Mouse (Mus musculus): ENCODE data around the gene Nckap5l. TPM values are rescaled to one million over a fixed set of nuclear protein-coding genes. Genes with fewer than 3 reads are reported as not detected.
A peak's percentile ranks its signal among the peaks of the same experiment; 100 is the strongest.

Nckap5l gene
- total and polyA plus RNA-seq, 3 experiments, result 0.75 to 6.6 (median 0.89) TPM

DNA sequence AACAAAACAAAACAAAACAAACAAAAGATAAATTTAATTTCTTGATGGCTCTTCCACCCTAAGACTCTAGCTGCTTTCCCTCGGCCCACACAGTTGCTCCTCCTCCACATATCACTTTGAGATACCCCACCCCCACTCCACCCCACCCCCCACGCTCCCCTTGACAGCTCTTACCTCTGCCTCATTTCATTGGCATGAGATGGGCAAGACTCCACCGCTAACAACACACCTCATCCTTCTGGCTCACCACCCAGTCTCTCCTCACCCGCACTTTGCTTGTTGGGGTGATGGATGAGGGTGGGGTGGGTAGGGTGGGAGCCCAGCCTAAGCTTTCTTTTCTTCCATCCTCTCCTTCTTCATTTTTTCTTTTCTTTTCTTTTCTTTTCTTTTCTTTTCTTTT, 40.6 kb downstream of the Nckap5l start:
- in situ Hi-C loops (cut with MboI; ENCODE audit: low pct_ligation_motif_present, low pct_unique_long_range_greater_than_20kb, low sequenced_read_pairs), result no loop called here
- Histone ChIP-seq H3K9ac (ENCODE audit: insufficient read depth, low read depth) (peak overlapping the region; percentile 36; the same call in 1 of the 2 replicates), H3K27ac (ENCODE audit: insufficient read depth, low read depth) (no peak overlapping the region), H3K4me1 (ENCODE audit: control insufficient read depth in 1 of 2, insufficient read depth in 2 of 2) (peaks cover 8 to 22% of the 10 kb centered on the region in 2 experiments), H3K4me3 (replicated peaks in 1 of 3; ENCODE audit: low read depth in 2 of 3, low read length in 2 of 3, poor library complexity in 1 of 3) (no peak overlapping the region), H3K36me3 (replicated peaks in 1 of 2; ENCODE audit: control insufficient read depth in 1 of 2, insufficient read depth in 1 of 2, low read length in 1 of 2) (peaks cover 0 to 8% of the 10 kb centered on the region in 2 experiments), H3K9me3 (replicated peaks; ENCODE audit: low read length) (no peaks in the 10 kb centered on the region), H3K4me2 (ENCODE audit: insufficient read depth, low read depth, poor library complexity, severe bottlenecking) (0 out of 2 replicates have a peak overlapping the region, but pooled peaks have one; percentile 40), H3K27me3 (replicated peaks) (no peaks in the 10 kb centered on the region), H3K79me2 (replicated peaks; ENCODE audit: control insufficient read depth, extremely low read depth, insufficient read depth, poor library complexity, severe bottlenecking) (no peaks in the 10 kb centered on the region)
- TF ChIP-seq POLR2A (IDR thresholded peaks at IDR 0.05; ENCODE audit: low read depth, low read length) (no peak), MAZ (IDR thresholded peaks at IDR 0.05; ENCODE audit: low read depth, low read length) (no peak), JUND (conservative IDR thresholded peaks at IDR 0.05; ENCODE audit: low read depth, low read length) (no peak), GABPA (IDR thresholded peaks at IDR 0.05; ENCODE audit: insufficient replicate concordance, low read depth, low read length) (no peak), MAX (IDR thresholded peaks at IDR 0.05; ENCODE audit: low read length) (no peak), USF2 (conservative IDR thresholded peaks at IDR 0.05; ENCODE audit: low read depth, low read length) (no peak), JUN (IDR thresholded peaks at IDR 0.05; ENCODE audit: insufficient read depth, low read depth, low read length) (no peak), SMC3 (IDR thresholded peaks at IDR 0.05; ENCODE audit: low read depth, low read length) (no peak)
- dilution Hi-C loops (cut with MboI; ENCODE audit: extremely low pct_ligation_motif_present, extremely low pct_unique_long_range_greater_than_20kb, low sequenced_read_pairs), result no loop called here
- DNase-seq (ENCODE audit: extremely low read depth), result no peak

DNA sequence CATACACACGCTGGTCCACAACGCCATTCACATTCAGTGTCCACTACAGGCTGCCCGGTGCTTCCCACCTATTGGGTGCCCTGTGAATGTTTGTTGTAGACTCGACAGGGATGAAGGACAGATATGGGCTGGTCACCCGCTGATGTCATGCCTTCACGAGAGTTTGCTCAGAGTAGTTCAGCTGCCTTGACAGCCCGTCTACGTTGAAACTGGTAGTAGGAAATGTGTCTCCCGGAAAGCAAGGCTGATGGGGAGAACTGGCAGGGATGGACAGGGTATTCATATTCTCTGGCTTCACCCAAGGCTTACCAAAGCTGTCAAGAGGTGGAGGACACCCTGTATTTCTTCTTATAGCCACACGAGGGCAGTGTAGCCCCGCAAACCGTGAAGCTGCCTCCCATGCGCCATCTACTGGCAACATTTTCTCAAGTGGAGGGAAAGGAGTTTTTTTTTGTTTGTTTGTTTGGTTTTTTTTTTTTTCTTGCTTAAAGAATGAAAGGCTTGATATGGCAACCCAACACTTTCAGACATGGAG, 41.1 kb downstream of the Nckap5l start:
- in situ Hi-C loops (cut with MboI; ENCODE audit: low pct_ligation_motif_present, low pct_unique_long_range_greater_than_20kb, low sequenced_read_pairs), result no loop called here
- H3K27ac ChIP-seq (ENCODE audit: insufficient read depth, low read depth), result no peak overlapping the region
- no peaks in the 10 kb centered on the region for H3K79me2 ChIP-seq (replicated peaks; ENCODE audit: control insufficient read depth, extremely low read depth, insufficient read depth, poor library complexity, severe bottlenecking)
- H3K36me3 ChIP-seq (replicated peaks in 1 of 2; ENCODE audit: control insufficient read depth in 1 of 2, insufficient read depth in 1 of 2, low read length in 1 of 2), result peaks cover 0 to 7% of the 10 kb centered on the region in 2 experiments
- peak; percentile 95 for DNase-seq (ENCODE audit: extremely low read depth)
- H3K9me3 ChIP-seq (replicated peaks; ENCODE audit: low read length), result no peaks in the 10 kb centered on the region
- dilution Hi-C loops (cut with MboI; ENCODE audit: extremely low pct_ligation_motif_present, extremely low pct_unique_long_range_greater_than_20kb, low sequenced_read_pairs), result no loop called here
- H3K27me3 ChIP-seq (replicated peaks), result no peaks in the 10 kb centered on the region
- 0 out of 2 replicates have a peak overlapping the region, but pooled peaks have one; percentile 36 for H3K9ac ChIP-seq (ENCODE audit: insufficient read depth, low read depth)
- H3K4me2 ChIP-seq (ENCODE audit: insufficient read depth, low read depth, poor library complexity, severe bottlenecking), result peak overlapping the region; percentile 99
- H3K4me3 ChIP-seq (replicated peaks in 1 of 3; ENCODE audit: low read depth in 2 of 3, low read length in 2 of 3, poor library complexity in 1 of 3), result no peak overlapping the region
- peaks cover 8 to 22% of the 10 kb centered on the region in 2 experiments for H3K4me1 ChIP-seq (ENCODE audit: control insufficient read depth in 1 of 2, insufficient read depth in 2 of 2)
- TF ChIP-seq SIN3A (IDR thresholded peaks at IDR 0.05; ENCODE audit: low read length) (peak; percentile 81; the same call in 1 of the 2 replicates), MYC (IDR thresholded peaks at IDR 0.05; ENCODE audit: low read depth, low read length) (peak; percentile 64; the same call in 1 of the 2 replicates), KAT2A (IDR thresholded peaks at IDR 0.05; ENCODE audit: insufficient replicate concordance, low read length) (no peak), MXI1 (IDR thresholded peaks at IDR 0.05; ENCODE audit: low read depth, low read length) (0 out of 2 replicates have a peak, but pooled peaks have one; percentile 29), BHLHE40 (IDR thresholded peaks at IDR 0.05; ENCODE audit: low read depth, low read length) (no peak), TCF12 (IDR thresholded peaks at IDR 0.05; ENCODE audit: low read depth, low read length) (0 out of 2 replicates have a peak, but pooled peaks have one; percentile 48), MEF2A (IDR thresholded peaks at IDR 0.05; ENCODE audit: borderline replicate concordance, low read depth, low read length) (no peak; the same call in 1 of the 2 replicates), MAFK (IDR thresholded peaks at IDR 0.05; ENCODE audit: insufficient replicate concordance, low read length) (no peak), CHD1 (IDR thresholded peaks at IDR 0.05; ENCODE audit: low read depth, low read length) (no peak), HCFC1 (IDR thresholded peaks at IDR 0.05; ENCODE audit: low read depth, low read length) (peak; percentile 56), CHD2 (IDR thresholded peaks at IDR 0.05; ENCODE audit: low read length) (no peak), UBTF (IDR thresholded peaks at IDR 0.05; ENCODE audit: low read depth, low read length) (no peak), NELFE (IDR thresholded peaks at IDR 0.05; ENCODE audit: low read depth, low read length) (peak; percentile 96), GABPA (IDR thresholded peaks at IDR 0.05; ENCODE audit: insufficient replicate concordance, low read depth, low read length) (no peak), PAX5 (IDR thresholded peaks at IDR 0.05; ENCODE audit: low read length) (no peak), ZNF384 (IDR thresholded peaks at IDR 0.05; ENCODE audit: low read depth, low read length) (peak; percentile 98), E2F4 (IDR thresholded peaks at IDR 0.05; ENCODE audit: insufficient replicate concordance, low read depth, low read length) (0 out of 2 replicates have a peak, but pooled peaks have one; percentile 45), ELF1 (IDR thresholded peaks at IDR 0.05; ENCODE audit: low read depth, low read length) (0 out of 2 replicates have a peak, but pooled peaks have one; percentile 38), ZC3H11A (IDR thresholded peaks at IDR 0.05; ENCODE audit: low read depth, low read length) (peak; percentile 62; the same call in 1 of the 2 replicates), USF1 (IDR thresholded peaks at IDR 0.05; ENCODE audit: low read depth, low read length) (no peak), RAD21 (IDR thresholded peaks at IDR 0.05; ENCODE audit: low read depth, low read length) (peak; percentile 99), ETS1 (conservative IDR thresholded peaks at IDR 0.05; ENCODE audit: low read depth, low read length) (no peak), ZMIZ1 (IDR thresholded peaks at IDR 0.05; ENCODE audit: low read depth, low read length) (no peak), IRF4 (IDR thresholded peaks at IDR 0.05; ENCODE audit: low read depth, low read length) (peak; percentile 53; the same call in 1 of the 2 replicates), JUND (conservative IDR thresholded peaks at IDR 0.05; ENCODE audit: low read depth, low read length) (peak; percentile 68; the same call in 1 of the 2 replicates), MAX (IDR thresholded peaks at IDR 0.05; ENCODE audit: low read length) (0 out of 2 replicates have a peak, but pooled peaks have one; percentile 28)
